Mouse (Mus musculus) kidney, adult 2 months (tissue): ENCODE data around the gene Jund.

Experiments
- CTCF ChIP-seq: fragments of 200-500 bp; conservative IDR thresholded peaks from 2 replicates; pipeline ENCODE4 v1.5.1; 2011; ENCODE audit warnings: low read depth, mild to moderate bottlenecking, control low read depth, low read length, moderate library complexity, mixed read lengths; ENCODE audit not compliant: insufficient read depth, insufficient read length
- POLR2A ChIP-seq: fragments of 200-500 bp; IDR thresholded peaks from one replicate; pipeline ENCODE4 v1.6.1; 2011; ENCODE audit warnings: low read depth, low read length, control low read depth

GRCm38 (mm10) chr8:70725792-70726447 lies 27.2 kb downstream of the Jund start:
- TF ChIP-seq CTCF (no peak), POLR2A (no peak)
